Comparison of ENCODE assay signal across 26 mouse cellular contexts in the genomic region with DNA sequence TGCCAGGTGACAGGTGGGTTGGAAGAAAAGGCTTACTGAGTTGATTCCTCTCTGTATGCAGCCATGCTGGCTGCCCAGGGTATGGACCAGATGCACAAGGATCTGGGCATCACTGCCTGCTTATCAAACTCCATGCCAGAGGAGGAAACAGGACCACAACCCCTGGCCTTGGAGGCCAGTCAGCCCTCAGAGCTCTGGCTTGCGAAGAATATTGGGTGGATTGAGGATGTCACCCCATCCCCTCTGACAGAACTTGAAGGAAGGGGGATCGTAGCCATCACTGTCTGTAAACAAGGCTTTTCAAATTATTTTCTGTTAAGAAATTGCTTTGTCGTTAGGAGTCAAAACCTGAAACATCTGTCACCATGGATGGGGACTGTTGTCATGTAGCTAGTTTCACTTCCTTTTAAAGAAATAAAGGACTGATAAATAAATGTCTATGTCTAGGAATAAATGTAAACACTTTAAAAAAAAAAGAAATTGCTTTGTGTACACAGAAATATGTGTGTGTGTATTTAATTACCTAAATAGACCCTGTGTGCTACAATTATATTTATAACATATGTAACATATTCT. TPM values are rescaled to one million over a fixed set of nuclear protein-coding genes. Genes with fewer than 3 reads are reported as not detected.
DNase-seq lines count a peak whose midpoint lies in the region; ATAC-seq and TF ChIP-seq lines count a peak whose summit lies in the region.
"Had no signal": no experiment of that assay in that cellular context is flagged by ENCODE, and none has a peak within 500 bp of the region (broad histone marks: within the 10 kb centered on the region; RNA-seq: fewer than 3 reads in every experiment).

No protein-coding gene starts in this region.

- H3K79me2 ChIP-seq in CH12.LX (replicated peaks; ENCODE audit: control insufficient read depth, extremely low read depth, insufficient read depth, poor library complexity, severe bottlenecking), result no peaks in the 10 kb centered on the region

- ATAC-seq in cerebellum, adult (ENCODE audit: insufficient number of reproducible peaks, low FRiP score, low TSS enrichment), result no peak
- ATAC-seq in megakaryocyte, adult 5-6 weeks (ENCODE audit: poor library complexity, severe bottlenecking), result peak; percentile 66
- 0 out of 2 replicates have a peak, but pooled peaks have one; percentile 43 for ATAC-seq in neutrophil, adult 5-6 weeks (ENCODE audit: extremely low read depth, insufficient number of reproducible peaks, low FRiP score, poor library complexity, severe bottlenecking)
- no peak for ATAC-seq in hindbrain, embryonic 12.5 days (ENCODE audit: low FRiP score)
- ATAC-seq: forebrain, embryonic 15.5 days; hindbrain, postnatal 0 days had no signal

- no peaks in the 10 kb centered on the region for H3K36me3 ChIP-seq in CH12.LX (replicated peaks in 1 of 2; ENCODE audit: control insufficient read depth in 1 of 2, insufficient read depth in 1 of 2, low read length in 1 of 2)
- no peaks in the 10 kb centered on the region for H3K36me3 ChIP-seq in hindbrain, embryonic 12.5 days
- H3K36me3 ChIP-seq: embryonic facial prominence, embryonic 12.5 days; embryonic facial prominence, embryonic 15.5 days; forebrain, embryonic 12.5 days; forebrain, embryonic 15.5 days; heart, embryonic 12.5 days; heart, embryonic 15.5 days; hindbrain, embryonic 10.5 days had no signal

- dilution Hi-C loops in CH12.LX (cut with MboI; ENCODE audit: extremely low pct_ligation_motif_present, extremely low pct_unique_long_range_greater_than_20kb, low sequenced_read_pairs), result no loop called here

- H3K4me1 ChIP-seq in CH12.LX (ENCODE audit: control insufficient read depth in 1 of 2, insufficient read depth in 2 of 2), result peaks cover 8 to 33% of the 10 kb centered on the region in 2 experiments
- peaks cover 9% of the 10 kb centered on the region for H3K4me1 ChIP-seq in hindbrain, embryonic 12.5 days
- H3K4me1 ChIP-seq: embryonic facial prominence, embryonic 15.5 days; forebrain, embryonic 15.5 days had no signal

- no peak overlapping the region for H3K4me3 ChIP-seq in CH12.LX (replicated peaks in 1 of 3; ENCODE audit: low read depth in 2 of 3, low read length in 2 of 3, poor library complexity in 1 of 3)
- no peak overlapping the region for H3K4me3 ChIP-seq in hindbrain, embryonic 12.5 days
- H3K4me3 ChIP-seq: embryonic facial prominence, embryonic 12.5 days; embryonic facial prominence, embryonic 15.5 days; forebrain, embryonic 12.5 days; forebrain, embryonic 15.5 days; heart, embryonic 12.5 days; heart, embryonic 15.5 days; hindbrain, embryonic 10.5 days had no signal

- DNase-seq in cerebellum, adult 9-11 months, result peak; percentile 3
- DNase-seq in CH12.LX (ENCODE audit: extremely low read depth), result peak; percentile 27
- DNase-seq in layer of hippocampus, postnatal 14 days (ENCODE audit: low spot score in 2 of 2), result no peak
- DNase-seq in urinary bladder, postnatal 14 days (ENCODE audit: low spot score), result no peak
- DNase-seq: adrenal gland, postnatal 10 days; adrenal gland, postnatal 36 days; cerebellum, adult 11 months; cerebellum, postnatal 36 days; gastrocnemius, postnatal 10 days; gastrocnemius, postnatal 36 days; heart, adult 11 months; heart, postnatal 10 days; heart, postnatal 36 days had no signal

- H3K9ac ChIP-seq in CH12.LX (ENCODE audit: insufficient read depth, low read depth), result no peak overlapping the region
- H3K9ac ChIP-seq in hindbrain, embryonic 12.5 days, result no peak overlapping the region
- H3K9ac ChIP-seq: embryonic facial prominence, embryonic 12.5 days; embryonic facial prominence, embryonic 15.5 days; forebrain, embryonic 12.5 days; forebrain, embryonic 15.5 days; heart, embryonic 12.5 days; heart, embryonic 15.5 days; hindbrain, embryonic 14.5 days had no signal

- H3K27ac ChIP-seq in CH12.LX (ENCODE audit: insufficient read depth, low read depth), result no peak overlapping the region
- no peak overlapping the region for H3K27ac ChIP-seq in hindbrain, embryonic 12.5 days
- H3K27ac ChIP-seq: embryonic facial prominence, embryonic 12.5 days; embryonic facial prominence, embryonic 15.5 days; forebrain, embryonic 12.5 days; forebrain, embryonic 15.5 days; heart, embryonic 15.5 days; hindbrain, embryonic 10.5 days; hindbrain, embryonic 14.5 days; hindbrain, postnatal 0 days had no signal

- TF ChIP-seq POLR2A in CH12.LX (IDR thresholded peaks at IDR 0.05; ENCODE audit: low read depth, low read length), result no peak

- no peaks in the 10 kb centered on the region for H3K27me3 ChIP-seq in CH12.LX (replicated peaks)
- no peaks in the 10 kb centered on the region for H3K27me3 ChIP-seq in hindbrain, embryonic 12.5 days
- H3K27me3 ChIP-seq: embryonic facial prominence, embryonic 12.5 days; embryonic facial prominence, embryonic 15.5 days; forebrain, embryonic 12.5 days; forebrain, embryonic 15.5 days; heart, embryonic 12.5 days; heart, embryonic 15.5 days had no signal

- peak; percentile 89 for TF ChIP-seq EP300 in CH12.LX (IDR thresholded peaks at IDR 0.05; ENCODE audit: low read length)

- in situ Hi-C loops in CH12.LX (cut with MboI; ENCODE audit: low pct_ligation_motif_present, low pct_unique_long_range_greater_than_20kb, low sequenced_read_pairs), result no loop called here

- peaks cover 3% of the 10 kb centered on the region for H3K9me3 ChIP-seq in CH12.LX (replicated peaks; ENCODE audit: low read length)
- no peaks in the 10 kb centered on the region for H3K9me3 ChIP-seq in hindbrain, embryonic 12.5 days (replicated peaks)
- H3K9me3 ChIP-seq: embryonic facial prominence, embryonic 12.5 days; embryonic facial prominence, embryonic 15.5 days; forebrain, embryonic 12.5 days; forebrain, embryonic 15.5 days; heart, embryonic 15.5 days; hindbrain, embryonic 10.5 days had no signal

- 90% methylated on average over 3 of the region's 3 CpGs for WGBS in hindbrain, embryonic 12.5 days

- no peak overlapping the region for H3K4me2 ChIP-seq in CH12.LX (ENCODE audit: insufficient read depth, low read depth, poor library complexity, severe bottlenecking)
- H3K4me2 ChIP-seq in hindbrain, embryonic 12.5 days (replicated peaks), result no peak overlapping the region
- H3K4me2 ChIP-seq: embryonic facial prominence, embryonic 12.5 days; embryonic facial prominence, embryonic 15.5 days; forebrain, embryonic 12.5 days; forebrain, embryonic 15.5 days; heart, embryonic 12.5 days; heart, embryonic 15.5 days; hindbrain, embryonic 14.5 days had no signal

- TF ChIP-seq CTCF in CH12.LX (conservative IDR thresholded peaks at IDR 0.05 in 1 of 2, IDR thresholded peaks at IDR 0.05 in 1 of 2; ENCODE audit: low read depth in 2 of 2, low read length in 2 of 2), result no peak

- no peak for TF ChIP-seq RAD21 in CH12.LX (IDR thresholded peaks at IDR 0.05; ENCODE audit: low read depth, low read length)

TF ChIP-seq in CH12.LX, 34 proteins besides CTCF, POLR2A, EP300 and RAD21:
- TF ChIP-seq JUND (conservative IDR thresholded peaks at IDR 0.05; ENCODE audit: low read depth, low read length) (0 out of 2 replicates have a peak, but pooled peaks have one; percentile 20), ZNF384 (IDR thresholded peaks at IDR 0.05; ENCODE audit: low read depth, low read length) (no peak), CHD1 (IDR thresholded peaks at IDR 0.05; ENCODE audit: low read depth, low read length) (no peak), ETS1 (conservative IDR thresholded peaks at IDR 0.05; ENCODE audit: low read depth, low read length) (no peak), SIN3A (IDR thresholded peaks at IDR 0.05; ENCODE audit: low read length) (0 out of 2 replicates have a peak, but pooled peaks have one; percentile 40), RCOR1 (conservative IDR thresholded peaks at IDR 0.05; ENCODE audit: low read depth, low read length) (0 out of 2 replicates have a peak, but pooled peaks have one; percentile 53), SMC3 (IDR thresholded peaks at IDR 0.05; ENCODE audit: low read depth, low read length) (no peak), MEF2A (IDR thresholded peaks at IDR 0.05; ENCODE audit: borderline replicate concordance, low read depth, low read length) (no peak), IRF4 (IDR thresholded peaks at IDR 0.05; ENCODE audit: low read depth, low read length) (peak; percentile 87), ZKSCAN1 (IDR thresholded peaks at IDR 0.05; ENCODE audit: borderline replicate concordance, low read depth, low read length) (no peak)

RNA-seq across cellular contexts. Expression of gene Tbl1xr1, which starts 55.0 kb away (rescaled TPM):
- 37.9 and 39.9 TPM in 2 replicates for total RNA-seq in CH12.LX (2012; rRNA removed)
- 30.0 and 33.7 TPM in 2 replicates for total RNA-seq in CH12.LX (2014; rRNA removed)
- polyA plus RNA-seq in CH12.LX (2012; ENCODE audit: insufficient read length, low read depth), result 31.1 and 38.3 TPM in 2 replicates
- 111 and 139 TPM in 2 replicates for total RNA-seq in megakaryocyte, adult 5-6 weeks (2015)
- total RNA-seq in megakaryocyte, adult 5-6 weeks (2017), result 95.5 and 99.3 TPM in 2 replicates
- total RNA-seq in neutrophil, adult 5-6 weeks (2017), result 100.0 and 122 TPM in 2 replicates
- 33.3 and 34.4 TPM in 2 replicates for polyA plus RNA-seq in hindbrain, embryonic 12.5 days (2016; fragmentation: Nextera tagmentation; extraction: Ambion mirVana)
- total RNA-seq in layer of hippocampus, postnatal 14 days (2021), result 100 to 1,000 TPM; 127 to 138 TPM

Comparison
In these comparisons a context has a peak if more than half of its experiments do, and no peak if none do; other contexts are left out.
1. DNase-seq: peak in cerebellum, adult 9-11 months (single experiment) and CH12.LX (single experiment); none in layer of hippocampus, postnatal 14 days (0 of 2) and urinary bladder, postnatal 14 days (single experiment).
2. ATAC-seq: peak in megakaryocyte, adult 5-6 weeks (single experiment) and neutrophil, adult 5-6 weeks (single experiment); none in cerebellum, adult (single experiment) and hindbrain, embryonic 12.5 days (single experiment).